Mouse (Mus musculus): ENCODE measurements around the gene Slc13a5. TPM values are rescaled to one million over a fixed set of nuclear protein-coding genes. Genes with fewer than 3 reads are reported as not detected.

The Slc13a5 gene
- polyA plus RNA-seq, 1 experiment from 2014 or later = not detected

GRCm38 (mm10) chr11:72217116-72217515 is 49.9 kb downstream of the Slc13a5 start:
- ATAC-seq (ENCODE audit: insufficient read depth) = no peak

GRCm38 (mm10) chr11:72215410-72215797 is 51.6 kb downstream of the Slc13a5 start, which contains the start of gene Med31:
TSS of gene Med31 (minus strand) at chr11:72215592.
- Histone ChIP-seq H3K27me3 (ENCODE audit: insufficient read depth, low read length) (no peaks in the 10 kb centered on the region), H3K9ac (peak within 1 kb of the TSS; percentile 67), H3K4me3 (ENCODE audit: low read depth, low read length) (peak within 1 kb of the TSS; percentile 84), H3K4me2 (peak within 1 kb of the TSS; percentile 99), H3K9me3 (ENCODE audit: low read depth, low read length) (no peaks in the 10 kb centered on the region), H3K4me1 (ENCODE audit: insufficient read depth) (peaks cover 5% of the 10 kb centered on the region), H3K27ac (ENCODE audit: low read depth) (peak within 1 kb of the TSS; percentile 67; the same call in 1 of the 2 replicates), H3K36me3 (ENCODE audit: insufficient read depth) (peaks cover 20% of the 10 kb centered on the region)
- no peak for TF ChIP-seq CTCF (IDR thresholded peaks at IDR 0.05; ENCODE audit: low read depth)
- WGBS = under 1% methylated on average over 29 of the region's 29 CpGs
- DNase-seq (peak; percentile 84), ATAC-seq (ENCODE audit: insufficient read depth) (peak; percentile 77)

More at GRCm38 (mm10) chr11:72217116-72217515, 49.9 kb downstream of the Slc13a5 start:
- Histone ChIP-seq H3K9ac (no peak overlapping the region), H3K27me3 (ENCODE audit: insufficient read depth, low read length) (no peaks in the 10 kb centered on the region), H3K4me3 (ENCODE audit: low read depth, low read length) (no peak overlapping the region), H3K36me3 (ENCODE audit: insufficient read depth) (peaks cover 9% of the 10 kb centered on the region), H3K4me1 (ENCODE audit: insufficient read depth) (peaks cover 5% of the 10 kb centered on the region), H3K4me2 (no peak overlapping the region), H3K27ac (ENCODE audit: low read depth) (no peak overlapping the region), H3K9me3 (ENCODE audit: low read depth, low read length) (no peaks in the 10 kb centered on the region)
- no peak for TF ChIP-seq CTCF (IDR thresholded peaks at IDR 0.05; ENCODE audit: low read depth)
- 78% methylated on average over 5 of the region's 5 CpGs for WGBS
- DNase-seq = peak; percentile 6

- Histone ChIP-seq H3K4me3 (ENCODE audit: low read depth, low read length) (peak overlapping the region; percentile 84), H3K4me1 (ENCODE audit: insufficient read depth) (peaks cover 5% of the 10 kb centered on the region), H3K27ac (ENCODE audit: low read depth) (peak overlapping the region; percentile 67; the same call in 1 of the 2 replicates), H3K4me2 (peak overlapping the region; percentile 99), H3K9me3 (ENCODE audit: low read depth, low read length) (no peaks in the 10 kb centered on the region), H3K27me3 (ENCODE audit: insufficient read depth, low read length) (no peaks in the 10 kb centered on the region), H3K9ac (peak overlapping the region; percentile 67), H3K36me3 (ENCODE audit: insufficient read depth) (peaks cover 26% of the 10 kb centered on the region)
- DNase-seq = peak; percentile 99
- under 1% methylated on average over 51 of the region's 51 CpGs for WGBS
- no peak; the same call in 1 of the 2 replicates for TF ChIP-seq CTCF (IDR thresholded peaks at IDR 0.05; ENCODE audit: low read depth)
- ATAC-seq (ENCODE audit: insufficient read depth) = peak; percentile 96
These were observed 52.2 kb downstream of the Slc13a5 start for GRCm38 (mm10) chr11:72214591-72215409.

- Histone ChIP-seq H3K4me1 (ENCODE audit: insufficient read depth) (no peaks in the 10 kb centered on the region), H3K27me3 (ENCODE audit: insufficient read depth, low read length) (no peaks in the 10 kb centered on the region), H3K4me3 (ENCODE audit: low read depth, low read length) (peak overlapping the region; percentile 67), H3K9ac (peak overlapping the region; percentile 78), H3K36me3 (ENCODE audit: insufficient read depth) (peaks cover 31% of the 10 kb centered on the region), H3K27ac (ENCODE audit: low read depth) (peak overlapping the region; percentile 26), H3K4me2 (peak overlapping the region; percentile 91), H3K9me3 (ENCODE audit: low read depth, low read length) (no peaks in the 10 kb centered on the region)
- DNase-seq (no peak), ATAC-seq (ENCODE audit: insufficient read depth) (no peak)
- no peak for TF ChIP-seq CTCF (IDR thresholded peaks at IDR 0.05; ENCODE audit: low read depth)
- WGBS = 11% methylated on average over 17 of the region's 17 CpGs
These were observed 59.1 kb downstream of the Slc13a5 start for GRCm38 (mm10) chr11:72207834-72208377.

- H3K27me3 ChIP-seq (ENCODE audit: insufficient read depth, low read length) = no peaks in the 10 kb centered on the region
These were observed 59.7 kb downstream of the Slc13a5 start, which contains the start of the genes 4933427D14Rik and Txndc17 for GRCm38 (mm10) chr11:72207204-72207833. TSS of gene 4933427D14Rik (minus strand) at chr11:72207459. TSS of gene Txndc17 (plus strand) at chr11:72207547.

GRCm38 (mm10) chr11:72206341-72207203 is 60.5 kb downstream of the Slc13a5 start, which contains the start of gene Gm43951:
TSS of gene Gm43951 (minus strand) at chr11:72206840.
- Histone ChIP-seq H3K9ac (peak within 1 kb of the TSS; percentile 78), H3K9me3 (ENCODE audit: low read depth, low read length) (no peaks in the 10 kb centered on the region), H3K4me3 (ENCODE audit: low read depth, low read length) (peak within 1 kb of the TSS; percentile 67), H3K27ac (ENCODE audit: low read depth) (peak within 1 kb of the TSS; percentile 63), H3K27me3 (ENCODE audit: insufficient read depth, low read length) (no peaks in the 10 kb centered on the region), H3K4me1 (ENCODE audit: insufficient read depth) (no peaks in the 10 kb centered on the region), H3K36me3 (ENCODE audit: insufficient read depth) (peaks cover 35% of the 10 kb centered on the region), H3K4me2 (peak within 1 kb of the TSS; percentile 91)
- ATAC-seq (ENCODE audit: insufficient read depth) (peak; percentile 50), DNase-seq (peak; percentile 41)
- under 1% methylated on average over 43 of the region's 43 CpGs for WGBS
- peak; percentile 45 for TF ChIP-seq CTCF (IDR thresholded peaks at IDR 0.05; ENCODE audit: low read depth)

More at GRCm38 (mm10) chr11:72207204-72207833, 59.7 kb downstream of the Slc13a5 start, which contains the start of the genes 4933427D14Rik and Txndc17:
- peak within 1 kb of the TSS; percentile 78 for H3K9ac ChIP-seq
- DNase-seq (peak; percentile 92), ATAC-seq (ENCODE audit: insufficient read depth) (peak; percentile 97)
- no peaks in the 10 kb centered on the region for H3K4me1 ChIP-seq (ENCODE audit: insufficient read depth)
- H3K4me3 ChIP-seq (ENCODE audit: low read depth, low read length) = peak within 1 kb of the TSS; percentile 67
- TF ChIP-seq CTCF (IDR thresholded peaks at IDR 0.05; ENCODE audit: low read depth) = no peak
- peaks cover 31% of the 10 kb centered on the region for H3K36me3 ChIP-seq (ENCODE audit: insufficient read depth)
- H3K9me3 ChIP-seq (ENCODE audit: low read depth, low read length) = no peaks in the 10 kb centered on the region
- peak within 1 kb of the TSS; percentile 91 for H3K4me2 ChIP-seq
- peak within 1 kb of the TSS; percentile 63 for H3K27ac ChIP-seq (ENCODE audit: low read depth)
- under 1% methylated on average over 39 of the region's 42 CpGs for WGBS
